Mouse (Mus musculus): ENCODE measurements around the gene Eml1.

Gene Eml1

GRCm38 (mm10) chr12:108373611-108374010, 2.9 kb downstream of the Eml1 start:
- no peak for DNase-seq (ENCODE audit: low read depth)

GRCm38 (mm10) chr12:108374689-108375088, 3.9 kb downstream of the Eml1 start:
- no peak for DNase-seq (ENCODE audit: low read depth)

- DNase-seq (ENCODE audit: low read depth): no peak
Measured at GRCm38 (mm10) chr12:108378379-108379133, 7.8 kb downstream of the Eml1 start.

GRCm38 (mm10) chr12:108386476-108387232, 15.9 kb downstream of the Eml1 start:
- no peak for DNase-seq (ENCODE audit: low read depth)

- DNase-seq (ENCODE audit: low read depth): no peak
Measured at GRCm38 (mm10) chr12:108389718-108390117, 19.0 kb downstream of the Eml1 start.

- no peak for DNase-seq (ENCODE audit: low read depth)
Measured at GRCm38 (mm10) chr12:108392254-108393044, 21.7 kb downstream of the Eml1 start.

GRCm38 (mm10) chr12:108393082-108393481, 22.3 kb downstream of the Eml1 start:
- no peak for DNase-seq (ENCODE audit: low read depth)

- no peak for DNase-seq (ENCODE audit: low read depth)
Measured at GRCm38 (mm10) chr12:108393637-108394036, 22.9 kb downstream of the Eml1 start.

GRCm38 (mm10) chr12:108394534-108395284, 24.0 kb downstream of the Eml1 start:
- no peak for DNase-seq (ENCODE audit: low read depth)

GRCm38 (mm10) chr12:108395285-108395660, 24.5 kb downstream of the Eml1 start:
- no peak for DNase-seq (ENCODE audit: low read depth)

GRCm38 (mm10) chr12:108396081-108396947, 25.6 kb downstream of the Eml1 start:
- no peak for DNase-seq (ENCODE audit: low read depth)

- DNase-seq (ENCODE audit: low read depth): no peak
Measured at GRCm38 (mm10) chr12:108398681-108399080, 27.9 kb downstream of the Eml1 start.

- DNase-seq (ENCODE audit: low read depth): no peak
Measured at GRCm38 (mm10) chr12:108399191-108399590, 28.4 kb downstream of the Eml1 start.

GRCm38 (mm10) chr12:108400951-108401350, 30.2 kb downstream of the Eml1 start:
- no peak for DNase-seq (ENCODE audit: low read depth)

GRCm38 (mm10) chr12:108403957-108404356, 33.2 kb downstream of the Eml1 start:
- DNase-seq (ENCODE audit: low read depth): no peak

GRCm38 (mm10) chr12:108409100-108409499, 38.3 kb downstream of the Eml1 start:
- DNase-seq (ENCODE audit: low read depth): no peak

- DNase-seq (ENCODE audit: low read depth): no peak
Measured at GRCm38 (mm10) chr12:108410416-108411208, 39.9 kb downstream of the Eml1 start.

GRCm38 (mm10) chr12:108414932-108415331, 44.2 kb downstream of the Eml1 start:
- DNase-seq (ENCODE audit: low read depth): no peak

- DNase-seq (ENCODE audit: low read depth): no peak
Measured at GRCm38 (mm10) chr12:108419570-108419969, 48.8 kb downstream of the Eml1 start.

GRCm38 (mm10) chr12:108421477-108421876, 50.7 kb downstream of the Eml1 start:
- no peak for DNase-seq (ENCODE audit: low read depth)
